Comparison of ENCODE assay signal across 15 mouse cellular contexts in the genomic region with DNA sequence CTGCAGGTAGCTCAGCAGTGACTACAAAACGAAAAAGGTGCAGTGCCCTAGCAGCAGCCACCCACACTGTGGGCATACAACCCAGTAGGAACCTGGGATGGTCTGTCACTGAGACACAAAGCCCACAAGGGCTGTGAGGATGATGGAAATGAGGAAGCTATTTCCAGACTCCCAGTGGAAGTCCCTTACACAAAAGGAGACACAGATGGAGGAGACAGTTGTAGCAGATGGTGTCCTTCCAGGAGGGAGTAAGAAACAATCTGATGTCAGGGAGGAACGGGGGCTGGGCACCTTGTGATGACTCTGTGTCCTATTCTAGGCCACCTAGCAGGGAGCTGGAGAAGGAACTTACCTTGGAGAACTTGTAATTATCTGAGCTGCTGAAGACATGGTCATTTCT.
DNase-seq lines count a peak whose midpoint lies in the region; ATAC-seq and TF ChIP-seq lines count a peak whose summit lies in the region.
"Had no signal": no experiment of that assay in that cellular context is flagged by ENCODE, and none has a peak within 500 bp of the region (broad histone marks: within the 10 kb centered on the region; RNA-seq: fewer than 3 reads in every experiment).

No protein-coding gene starts in this region.

- peak; percentile 89 for DNase-seq in cerebellum, adult 11 months
- DNase-seq in cerebellum, adult 9-11 months: peak; percentile 97
- peak; percentile 34 to 43 for DNase-seq in layer of hippocampus, adult 8-10 months (ENCODE audit: low spot score in 2 of 2)
- peak; percentile 60 to 95 for DNase-seq in left cerebral cortex, postnatal 25 days (ENCODE audit: low spot score in 2 of 2)
- no peak for DNase-seq in adrenal gland, postnatal 10 days
- no peak for DNase-seq in spleen, postnatal 14 days (ENCODE audit: low spot score in 2 of 2)
- DNase-seq: liver; retina, postnatal 1 day had no signal

- intact Hi-C loops in left cerebral cortex, postnatal 25 days (cut with DNase I): loop anchor here (1.0 to 5.0 kb wide), 3 partner anchors 109 to 426 kb away; no protein-coding TSS in a partner anchor

- H3K4me1 ChIP-seq in intestine, postnatal 0 days (replicated peaks; ENCODE audit: control insufficient read depth, insufficient read depth, low read length): no peaks in the 10 kb centered on the region
- H3K4me1 ChIP-seq: forebrain, embryonic 13.5 days; midbrain, embryonic 12.5 days; stomach, embryonic 15.5 days had no signal

- H3K9me3 ChIP-seq in intestine, postnatal 0 days (ENCODE audit: control insufficient read depth): no peaks in the 10 kb centered on the region
- H3K9me3 ChIP-seq: forebrain, embryonic 13.5 days; midbrain, embryonic 12.5 days; stomach, embryonic 15.5 days had no signal

- H3K36me3 ChIP-seq in intestine, postnatal 0 days (ENCODE audit: control insufficient read depth, insufficient read depth): no peaks in the 10 kb centered on the region
- H3K36me3 ChIP-seq: midbrain, embryonic 12.5 days; stomach, embryonic 15.5 days had no signal

- no peak overlapping the region for H3K4me3 ChIP-seq in intestine, postnatal 0 days (ENCODE audit: low read depth, low read length)
- H3K4me3 ChIP-seq: forebrain, embryonic 13.5 days; midbrain, embryonic 12.5 days; stomach, embryonic 15.5 days had no signal

- WGBS in intestine, postnatal 0 days: 66% methylated on average over 2 of the region's 2 CpGs

- TF ChIP-seq CTCF in intestine, postnatal 0 days (IDR thresholded peaks at IDR 0.05; ENCODE audit: low read depth): no peak

- ATAC-seq in intestine, postnatal 0 days: no peak
- no peak for ATAC-seq in megakaryocyte, adult 5-6 weeks (ENCODE audit: poor library complexity, severe bottlenecking)
- ATAC-seq: CD4-positive, CD25-positive, alpha-beta regulatory T cell, adult 4 months; forebrain, embryonic 13.5 days had no signal

- no peak overlapping the region for H3K4me2 ChIP-seq in intestine, postnatal 0 days (replicated peaks; ENCODE audit: low read depth)
- H3K4me2 ChIP-seq: forebrain, embryonic 13.5 days; hindbrain, embryonic 14.5 days; midbrain, embryonic 12.5 days; stomach, embryonic 15.5 days had no signal

- no peak overlapping the region for H3K9ac ChIP-seq in intestine, postnatal 0 days (ENCODE audit: low read depth, low read length)
- H3K9ac ChIP-seq: forebrain, embryonic 13.5 days; hindbrain, embryonic 14.5 days; midbrain, embryonic 12.5 days; stomach, embryonic 15.5 days had no signal

- no peak overlapping the region for H3K27ac ChIP-seq in intestine, postnatal 0 days (ENCODE audit: low read depth, low read length)
- H3K27ac ChIP-seq: forebrain, embryonic 13.5 days; hindbrain, embryonic 14.5 days; midbrain, embryonic 12.5 days; stomach, embryonic 15.5 days had no signal

- H3K27me3 ChIP-seq in intestine, postnatal 0 days (replicated peaks; ENCODE audit: control insufficient read depth, insufficient read depth, low read length): no peaks in the 10 kb centered on the region
- H3K27me3 ChIP-seq: forebrain, embryonic 13.5 days; midbrain, embryonic 12.5 days; stomach, embryonic 15.5 days had no signal

Comparison
In these comparisons a context has a peak if more than half of its experiments do, and no peak if none do; other contexts are left out.
1. DNase-seq: peak in cerebellum, adult 11 months (single experiment), cerebellum, adult 9-11 months (single experiment), layer of hippocampus, adult 8-10 months (2 of 2) and left cerebral cortex, postnatal 25 days (2 of 2); none in adrenal gland, postnatal 10 days (single experiment) and spleen, postnatal 14 days (0 of 2).